Mouse (Mus musculus) lung, adult 2 months (tissue): ENCODE data around the gene Fubp1.

Experiments used
- CTCF ChIP-seq: fragments of 200-500 bp; IDR thresholded peaks from 2 replicates; pipeline ENCODE4 v1.5.1; 2011; ENCODE audit warnings: mild to moderate bottlenecking, low read length, control low read depth; ENCODE audit not compliant: insufficient read depth
- POLR2A ChIP-seq: fragments of 200-500 bp; IDR thresholded peaks from 2 replicates; pipeline ENCODE4 v1.6.1; 2011; ENCODE audit warnings: low read depth, mild to moderate bottlenecking, control low read depth, low read length, borderline replicate concordance; ENCODE audit errors: extremely low read depth

DNA sequence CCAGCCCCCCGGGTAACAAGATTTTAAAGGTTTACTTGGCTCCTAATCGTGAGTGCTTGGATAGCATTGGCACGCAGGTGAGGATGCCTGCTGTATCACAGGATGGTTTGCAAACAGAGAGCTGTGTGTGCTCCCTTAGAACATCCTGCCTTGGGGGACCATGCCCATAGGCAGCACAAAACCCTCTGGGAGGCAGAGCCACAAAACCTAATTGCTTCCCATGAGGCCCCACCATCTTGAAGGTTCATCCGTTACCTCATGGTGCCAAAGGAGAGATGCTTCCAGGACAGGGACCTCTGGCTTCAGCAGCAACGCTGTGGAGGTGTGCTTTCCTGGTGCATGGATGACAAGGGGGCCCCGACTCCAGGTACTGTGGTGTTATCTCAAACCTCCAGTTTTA, 61.7 kb downstream of the Fubp1 start:
- TF ChIP-seq POLR2A = no peak
- no peak for TF ChIP-seq CTCF
